Mouse (Mus musculus): Measurements from ENCODE around the gene Rpp30. TPM values are rescaled to one million over a fixed set of nuclear protein-coding genes. Genes with fewer than 3 reads are reported as not detected.

Gene Rpp30
- polyA plus RNA-seq, 1 experiment from 2014 or later, result 82.0 TPM

GRCm38 (mm10) chr19:36109318-36109944, 25.9 kb downstream of the Rpp30 start:
- peaks cover 4% of the 10 kb centered on the region; the same call in 1 of the 2 replicates for H3K27me3 ChIP-seq
- H3K27ac ChIP-seq, result no peak overlapping the region
- no peak for ATAC-seq (ENCODE audit: low FRiP score, low read depth)
- WGBS, result 88% methylated on average over 26 of the region's 26 CpGs
- H3K4me3 ChIP-seq, result no peak overlapping the region
- no peaks in the 10 kb centered on the region for H3K4me1 ChIP-seq
- H3K36me3 ChIP-seq, result peaks cover 7% of the 10 kb centered on the region; the same call in 1 of the 2 replicates
- no peak overlapping the region for H3K4me2 ChIP-seq (replicated peaks)
- H3K9me3 ChIP-seq, result no peaks in the 10 kb centered on the region
- H3K9ac ChIP-seq, result no peak overlapping the region

GRCm38 (mm10) chr19:36110465-36110864, 26.9 kb downstream of the Rpp30 start:
- no peak overlapping the region for H3K4me2 ChIP-seq (replicated peaks)
- peaks cover 5% of the 10 kb centered on the region; the same call in 1 of the 2 replicates for H3K36me3 ChIP-seq
- no peaks in the 10 kb centered on the region for H3K4me1 ChIP-seq
- H3K9me3 ChIP-seq, result no peaks in the 10 kb centered on the region
- H3K27me3 ChIP-seq, result peaks cover 4% of the 10 kb centered on the region; the same call in 1 of the 2 replicates
- no peak overlapping the region for H3K4me3 ChIP-seq
- WGBS, result 44% methylated on average over 7 of the region's 7 CpGs
- H3K9ac ChIP-seq, result no peak overlapping the region
- peak; percentile 36; the same call in 1 of the 2 replicates for ATAC-seq (ENCODE audit: low FRiP score, low read depth)
- H3K27ac ChIP-seq, result no peak overlapping the region

DNA sequence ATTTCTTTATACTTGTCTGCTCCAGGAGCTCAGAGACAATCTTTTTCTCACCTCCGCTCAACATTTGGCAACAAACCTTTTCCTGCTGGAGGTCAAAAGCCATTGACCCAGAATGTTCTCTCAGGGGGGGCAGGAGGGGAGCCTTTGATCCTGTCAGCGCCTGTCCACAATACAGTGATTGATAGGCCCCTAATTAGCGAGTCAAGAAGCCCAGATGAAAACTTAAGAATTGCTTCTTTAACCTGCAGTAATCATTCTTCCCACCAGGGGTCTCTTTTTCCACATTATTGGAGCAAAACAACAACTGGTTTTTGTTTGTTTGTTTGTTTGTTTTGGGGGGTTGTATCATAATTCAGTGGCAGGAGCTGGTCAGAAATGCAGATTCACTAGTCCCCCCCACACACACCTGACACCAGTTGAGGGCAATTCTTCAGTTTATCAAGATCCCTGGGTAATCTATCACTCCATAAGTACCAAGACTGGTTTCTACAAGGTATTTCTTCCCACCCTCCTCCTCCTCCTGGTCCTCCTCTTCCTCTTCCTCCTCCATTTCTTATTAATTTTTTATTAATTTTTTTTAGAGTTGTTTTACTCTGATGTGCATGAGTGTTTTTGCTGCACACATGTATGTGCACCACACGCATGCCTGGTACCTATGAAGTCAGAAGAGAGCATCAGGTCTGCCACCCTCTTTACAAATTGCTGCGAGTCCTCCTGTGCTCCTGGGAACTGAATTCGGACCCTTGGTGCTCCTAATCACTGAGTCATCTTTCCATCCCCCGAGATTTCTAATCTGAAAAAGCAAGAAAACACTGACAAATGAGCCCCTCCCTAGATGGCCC, 27.8 kb downstream of the Rpp30 start:
- 0 out of 2 replicates have a peak overlapping the region, but pooled peaks have one; percentile 16 for H3K4me2 ChIP-seq (replicated peaks)
- 28% methylated on average over 7 of the region's 7 CpGs for WGBS
- no peak overlapping the region for H3K4me3 ChIP-seq
- no peaks in the 10 kb centered on the region for H3K36me3 ChIP-seq
- ATAC-seq (ENCODE audit: low FRiP score, low read depth), result peak; percentile 36
- H3K27ac ChIP-seq, result no peak overlapping the region
- H3K9ac ChIP-seq, result no peak overlapping the region
- H3K9me3 ChIP-seq, result no peaks in the 10 kb centered on the region
- peaks cover 4% of the 10 kb centered on the region; the same call in 1 of the 2 replicates for H3K27me3 ChIP-seq
- no peaks in the 10 kb centered on the region for H3K4me1 ChIP-seq

DNA sequence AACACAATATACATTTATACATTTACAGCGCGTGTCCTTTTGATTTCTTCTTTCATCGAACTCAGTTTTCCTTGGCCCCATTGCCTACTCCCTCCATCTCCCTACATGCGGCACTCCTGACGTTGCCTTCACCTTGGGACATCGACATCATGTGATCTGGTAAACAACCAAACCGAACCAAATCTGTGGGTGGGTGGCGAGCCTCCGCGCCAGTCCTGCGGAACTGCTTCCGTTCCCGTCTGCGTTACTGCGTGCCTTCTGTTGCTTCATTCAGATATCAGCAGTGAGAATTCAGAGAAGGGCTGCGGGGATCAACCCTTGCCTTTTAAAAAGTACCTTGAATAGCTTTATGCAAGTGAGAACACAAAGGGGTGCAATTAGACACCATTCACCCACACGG, 28.5 kb downstream of the Rpp30 start:
- H3K4me1 ChIP-seq, result no peaks in the 10 kb centered on the region
- H3K4me3 ChIP-seq, result no peak overlapping the region
- peak overlapping the region; percentile 27; the same call in 1 of the 2 replicates for H3K4me2 ChIP-seq (replicated peaks)
- no peak for ATAC-seq (ENCODE audit: low FRiP score, low read depth)
- H3K9ac ChIP-seq, result no peak overlapping the region
- no peaks in the 10 kb centered on the region for H3K9me3 ChIP-seq
- WGBS, result 55% methylated on average over 17 of the region's 17 CpGs
- peaks cover 4% of the 10 kb centered on the region; the same call in 1 of the 2 replicates for H3K27me3 ChIP-seq
- no peaks in the 10 kb centered on the region for H3K36me3 ChIP-seq
- no peak overlapping the region for H3K27ac ChIP-seq

GRCm38 (mm10) chr19:36116185-36116584, 32.7 kb downstream of the Rpp30 start:
- Histone ChIP-seq H3K27me3 (peaks cover 4% of the 10 kb centered on the region; the same call in 1 of the 2 replicates), H3K9ac (no peak overlapping the region), H3K4me1 (no peaks in the 10 kb centered on the region), H3K36me3 (no peaks in the 10 kb centered on the region), H3K27ac (no peak overlapping the region), H3K4me3 (no peak overlapping the region), H3K4me2 (replicated peaks) (no peak overlapping the region), H3K9me3 (no peaks in the 10 kb centered on the region)
- no peak for ATAC-seq (ENCODE audit: low FRiP score, low read depth)
- WGBS, result 78% methylated on average over 4 of the region's 4 CpGs

- Histone ChIP-seq H3K4me2 (replicated peaks) (no peak overlapping the region), H3K4me1 (no peaks in the 10 kb centered on the region), H3K4me3 (no peak overlapping the region), H3K36me3 (no peaks in the 10 kb centered on the region), H3K27me3 (no peaks in the 10 kb centered on the region), H3K9ac (no peak overlapping the region), H3K9me3 (peaks cover 9% of the 10 kb centered on the region; the same call in 1 of the 2 replicates), H3K27ac (no peak overlapping the region)
- no peak for ATAC-seq (ENCODE audit: low FRiP score, low read depth)
- WGBS, result 89% methylated on average over 8 of the region's 8 CpGs
These were observed 35.7 kb downstream of the Rpp30 start for GRCm38 (mm10) chr19:36119219-36119618.

DNA sequence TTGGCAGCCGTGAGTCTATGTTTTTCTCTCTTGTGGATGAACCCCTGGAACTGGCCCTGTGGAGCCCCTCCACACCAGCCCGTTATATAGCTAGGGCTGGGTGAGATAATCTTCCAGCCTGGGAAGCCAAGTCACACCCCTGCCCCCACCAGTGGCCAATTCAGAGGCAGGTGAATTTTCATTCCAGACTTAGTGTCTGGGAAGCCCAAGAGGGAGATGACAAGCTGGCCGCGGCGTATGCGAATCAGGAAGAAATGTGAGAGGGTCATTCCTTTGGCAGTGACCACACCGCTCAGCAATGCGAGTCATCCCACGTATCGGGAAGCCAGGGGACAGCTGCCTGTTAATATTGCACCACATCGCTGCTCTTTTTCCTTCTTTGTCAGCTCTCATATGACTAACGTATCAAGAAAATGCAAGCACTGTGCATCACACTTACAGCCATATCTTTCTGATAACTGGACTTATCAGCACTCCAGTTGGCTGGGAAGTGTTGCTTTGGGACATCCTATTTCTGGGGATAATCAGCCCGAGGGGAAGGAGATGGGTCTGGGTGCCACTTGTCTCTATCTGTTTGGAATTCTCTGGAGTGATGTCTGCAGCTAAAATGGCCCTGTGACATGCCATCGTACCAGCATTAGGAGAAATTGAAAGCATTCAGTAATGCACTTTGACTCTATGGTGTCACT, 36.4 kb downstream of the Rpp30 start, which contains the start of gene Ankrd1:
Gene Ankrd1, minus strand, starts transcription at position 317 of the 689 bp plus-strand sequence.
- Histone ChIP-seq H3K4me2 (replicated peaks) (no peak within 1 kb of the TSS), H3K36me3 (no peaks in the 10 kb centered on the region), H3K27ac (no peak within 1 kb of the TSS), H3K27me3 (no peaks in the 10 kb centered on the region), H3K4me3 (no peak within 1 kb of the TSS), H3K9me3 (peaks cover 9% of the 10 kb centered on the region; the same call in 1 of the 2 replicates), H3K4me1 (no peaks in the 10 kb centered on the region), H3K9ac (no peak within 1 kb of the TSS)
- ATAC-seq (ENCODE audit: low FRiP score, low read depth), result peak; percentile 76
- 79% methylated on average over 14 of the region's 14 CpGs for WGBS

DNA sequence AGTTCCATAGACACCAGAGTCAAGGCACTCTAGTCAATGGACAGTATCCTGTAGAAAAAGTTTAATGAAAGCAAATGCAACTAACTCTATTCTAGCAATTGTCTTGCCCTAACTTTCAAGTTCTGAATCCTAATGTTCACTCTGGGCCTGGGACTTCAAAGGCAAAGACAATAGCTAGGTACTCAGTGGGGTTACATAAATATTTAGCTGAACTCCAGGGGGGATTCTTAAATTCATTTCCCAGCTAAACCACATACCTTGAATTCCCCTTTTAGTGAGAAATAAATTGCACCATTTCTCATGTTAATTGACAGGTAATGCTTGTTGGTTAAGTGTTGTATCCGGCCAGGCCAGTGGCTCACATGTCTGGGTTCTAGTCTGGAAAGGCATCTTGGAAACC, 40.7 kb downstream of the Rpp30 start:
- H3K27ac ChIP-seq, result no peak overlapping the region
- H3K4me3 ChIP-seq, result no peak overlapping the region
- no peaks in the 10 kb centered on the region for H3K36me3 ChIP-seq
- H3K9me3 ChIP-seq, result peaks cover 9% of the 10 kb centered on the region; the same call in 1 of the 2 replicates
- WGBS, result 38% methylated on average over 1 of the region's 1 CpGs
- H3K4me2 ChIP-seq (replicated peaks), result no peak overlapping the region
- no peak for ATAC-seq (ENCODE audit: low FRiP score, low read depth)
- peaks cover 2% of the 10 kb centered on the region; the same call in 1 of the 2 replicates for H3K4me1 ChIP-seq
- no peaks in the 10 kb centered on the region for H3K27me3 ChIP-seq
- H3K9ac ChIP-seq, result no peak overlapping the region

GRCm38 (mm10) chr19:36128440-36128839, 44.9 kb downstream of the Rpp30 start:
- no peak overlapping the region for H3K27ac ChIP-seq
- no peaks in the 10 kb centered on the region for H3K36me3 ChIP-seq
- H3K9ac ChIP-seq, result no peak overlapping the region
- H3K27me3 ChIP-seq, result no peaks in the 10 kb centered on the region
- WGBS, result 90% methylated on average over 3 of the region's 3 CpGs
- H3K4me3 ChIP-seq, result no peak overlapping the region
- no peak for ATAC-seq (ENCODE audit: low FRiP score, low read depth)
- peaks cover 4% of the 10 kb centered on the region; the same call in 1 of the 2 replicates for H3K4me1 ChIP-seq
- no peak overlapping the region for H3K4me2 ChIP-seq (replicated peaks)
- H3K9me3 ChIP-seq, result peaks cover 6% of the 10 kb centered on the region; the same call in 1 of the 2 replicates

DNA sequence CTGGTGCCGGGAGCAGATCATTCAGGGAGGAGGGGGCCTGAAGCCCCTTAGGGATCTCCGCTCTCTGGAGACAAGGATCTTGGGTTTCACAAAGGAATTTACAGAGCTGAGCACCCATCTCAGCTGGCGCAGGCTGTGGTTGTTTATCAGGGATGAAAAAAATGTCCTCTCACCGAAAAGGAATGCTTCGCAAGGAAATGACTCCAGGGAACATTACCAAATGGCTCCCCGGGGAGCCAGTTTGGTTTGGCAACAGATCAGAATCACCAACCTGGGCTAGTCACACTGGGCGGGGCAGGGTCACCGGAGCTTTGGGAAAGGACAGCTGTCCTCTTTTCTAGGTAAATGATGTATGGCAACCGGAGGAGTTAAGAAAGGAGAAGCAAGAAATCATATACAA, 45.7 kb downstream of the Rpp30 start:
- no peak overlapping the region for H3K4me3 ChIP-seq
- peak overlapping the region; percentile 10; the same call in 1 of the 2 replicates for H3K4me2 ChIP-seq (replicated peaks)
- ATAC-seq (ENCODE audit: low FRiP score, low read depth), result no peak
- H3K9me3 ChIP-seq, result no peaks in the 10 kb centered on the region
- H3K36me3 ChIP-seq, result no peaks in the 10 kb centered on the region
- 25% methylated on average over 9 of the region's 9 CpGs for WGBS
- H3K27ac ChIP-seq, result no peak overlapping the region
- H3K27me3 ChIP-seq, result no peaks in the 10 kb centered on the region
- peaks cover 4% of the 10 kb centered on the region; the same call in 1 of the 2 replicates for H3K4me1 ChIP-seq
- H3K9ac ChIP-seq, result no peak overlapping the region

- H3K36me3 ChIP-seq, result no peaks in the 10 kb centered on the region
- H3K27ac ChIP-seq, result no peak overlapping the region
- H3K9me3 ChIP-seq, result no peaks in the 10 kb centered on the region
- peak overlapping the region; percentile 10; the same call in 1 of the 2 replicates for H3K4me2 ChIP-seq (replicated peaks)
- WGBS, result 30% methylated on average over 12 of the region's 12 CpGs
- no peak overlapping the region for H3K4me3 ChIP-seq
- H3K4me1 ChIP-seq, result peaks cover 4% of the 10 kb centered on the region; the same call in 1 of the 2 replicates
- H3K9ac ChIP-seq, result no peak overlapping the region
- ATAC-seq (ENCODE audit: low FRiP score, low read depth), result no peak
- no peaks in the 10 kb centered on the region for H3K27me3 ChIP-seq
These were observed 46.1 kb downstream of the Rpp30 start for GRCm38 (mm10) chr19:36129643-36130042.
